Mouse (Mus musculus): ENCODE results near the gene 4931406P16Rik. TPM values are rescaled to one million over a fixed set of nuclear protein-coding genes. Genes with fewer than 3 reads are reported as not detected.

The 4931406P16Rik gene
- polyA plus RNA-seq, 1 experiment from 2014 or later: 32.8 TPM

GRCm38 (mm10) chr7:34230116-34230515, 83.2 kb downstream of the 4931406P16Rik start, which contains the start of gene Gpi1:
TSS of gene Gpi1 (minus strand) at chr7:34230336.
- Histone ChIP-seq H3K27me3 (ENCODE audit: control insufficient read depth, insufficient read depth, low read length) (no peaks in the 10 kb centered on the region), H3K9me3 (replicated peaks; ENCODE audit: control insufficient read depth, low read length) (no peaks in the 10 kb centered on the region), H3K9ac (ENCODE audit: low read length) (peak within 1 kb of the TSS; percentile 86), H3K27ac (ENCODE audit: low read length) (peak within 1 kb of the TSS; percentile 93), H3K4me1 (ENCODE audit: control insufficient read depth, insufficient read depth, low read length) (peaks cover 37% of the 10 kb centered on the region), H3K4me2 (ENCODE audit: low read depth, low read length) (peak within 1 kb of the TSS; percentile 78), H3K36me3 (ENCODE audit: control insufficient read depth, insufficient read depth, low read length) (peaks cover 10% of the 10 kb centered on the region; the same call in 1 of the 2 replicates), H3K4me3 (replicated peaks; ENCODE audit: low read length) (peak within 1 kb of the TSS; percentile 79)
- under 1% methylated on average over 38 of the region's 39 CpGs for WGBS
- peak; percentile 78 for ATAC-seq (ENCODE audit: insufficient read depth, low FRiP score)

GRCm38 (mm10) chr7:34229691-34230111, 83.7 kb downstream of the 4931406P16Rik start:
- Histone ChIP-seq H3K9ac (ENCODE audit: low read length) (peak overlapping the region; percentile 86), H3K4me2 (ENCODE audit: low read depth, low read length) (peak overlapping the region; percentile 78), H3K4me3 (replicated peaks; ENCODE audit: low read length) (peak overlapping the region; percentile 79), H3K27ac (ENCODE audit: low read length) (peak overlapping the region; percentile 93), H3K4me1 (ENCODE audit: control insufficient read depth, insufficient read depth, low read length) (peaks cover 37% of the 10 kb centered on the region), H3K27me3 (ENCODE audit: control insufficient read depth, insufficient read depth, low read length) (no peaks in the 10 kb centered on the region), H3K9me3 (replicated peaks; ENCODE audit: control insufficient read depth, low read length) (no peaks in the 10 kb centered on the region), H3K36me3 (ENCODE audit: control insufficient read depth, insufficient read depth, low read length) (peaks cover 10% of the 10 kb centered on the region; the same call in 1 of the 2 replicates)
- WGBS: 0% methylated on average over 19 of the region's 19 CpGs
- 0 out of 2 replicates have a peak, but pooled peaks have one; percentile 4 for ATAC-seq (ENCODE audit: insufficient read depth, low FRiP score)

- peak overlapping the region; percentile 86 for H3K9ac ChIP-seq (ENCODE audit: low read length)
- ATAC-seq (ENCODE audit: insufficient read depth, low FRiP score): no peak
- peak overlapping the region; percentile 93 for H3K27ac ChIP-seq (ENCODE audit: low read length)
- peaks cover 10% of the 10 kb centered on the region; the same call in 1 of the 2 replicates for H3K36me3 ChIP-seq (ENCODE audit: control insufficient read depth, insufficient read depth, low read length)
- H3K27me3 ChIP-seq (ENCODE audit: control insufficient read depth, insufficient read depth, low read length): no peaks in the 10 kb centered on the region
- H3K4me2 ChIP-seq (ENCODE audit: low read depth, low read length): peak overlapping the region; percentile 78
- peak overlapping the region; percentile 79 for H3K4me3 ChIP-seq (replicated peaks; ENCODE audit: low read length)
- 23% methylated on average over 5 of the region's 5 CpGs for WGBS
- no peaks in the 10 kb centered on the region for H3K9me3 ChIP-seq (replicated peaks; ENCODE audit: control insufficient read depth, low read length)
- peaks cover 37% of the 10 kb centered on the region for H3K4me1 ChIP-seq (ENCODE audit: control insufficient read depth, insufficient read depth, low read length)
Observed at GRCm38 (mm10) chr7:34229153-34229552, 84.2 kb downstream of the 4931406P16Rik start.

GRCm38 (mm10) chr7:34228641-34229040, 84.7 kb downstream of the 4931406P16Rik start:
- Histone ChIP-seq H3K9me3 (replicated peaks; ENCODE audit: control insufficient read depth, low read length) (no peaks in the 10 kb centered on the region), H3K4me1 (ENCODE audit: control insufficient read depth, insufficient read depth, low read length) (peaks cover 36% of the 10 kb centered on the region), H3K4me2 (ENCODE audit: low read depth, low read length) (peak overlapping the region; percentile 78), H3K27ac (ENCODE audit: low read length) (no peak overlapping the region), H3K27me3 (ENCODE audit: control insufficient read depth, insufficient read depth, low read length) (no peaks in the 10 kb centered on the region), H3K4me3 (replicated peaks; ENCODE audit: low read length) (peak overlapping the region; percentile 79), H3K36me3 (ENCODE audit: control insufficient read depth, insufficient read depth, low read length) (peaks cover 10% of the 10 kb centered on the region; the same call in 1 of the 2 replicates), H3K9ac (ENCODE audit: low read length) (peak overlapping the region; percentile 86; the same call in 1 of the 2 replicates)
- WGBS: 39% methylated on average over 7 of the region's 9 CpGs
- no peak for ATAC-seq (ENCODE audit: insufficient read depth, low FRiP score)

GRCm38 (mm10) chr7:34226846-34227245, 86.5 kb downstream of the 4931406P16Rik start:
- WGBS: 84% methylated on average over 12 of the region's 12 CpGs
- no peak for ATAC-seq (ENCODE audit: insufficient read depth, low FRiP score)
- H3K27me3 ChIP-seq (ENCODE audit: control insufficient read depth, insufficient read depth, low read length): no peaks in the 10 kb centered on the region
- peaks cover 19% of the 10 kb centered on the region for H3K36me3 ChIP-seq (ENCODE audit: control insufficient read depth, insufficient read depth, low read length)
- no peak overlapping the region for H3K4me2 ChIP-seq (ENCODE audit: low read depth, low read length)
- no peak overlapping the region for H3K4me3 ChIP-seq (replicated peaks; ENCODE audit: low read length)
- H3K27ac ChIP-seq (ENCODE audit: low read length): no peak overlapping the region
- H3K9ac ChIP-seq (ENCODE audit: low read length): no peak overlapping the region
- no peaks in the 10 kb centered on the region; the same call in 1 of the 2 replicates for H3K9me3 ChIP-seq (replicated peaks; ENCODE audit: control insufficient read depth, low read length)
- peaks cover 31% of the 10 kb centered on the region for H3K4me1 ChIP-seq (ENCODE audit: control insufficient read depth, insufficient read depth, low read length)

GRCm38 (mm10) chr7:34226086-34226485, 87.3 kb downstream of the 4931406P16Rik start:
- H3K4me3 ChIP-seq (replicated peaks; ENCODE audit: low read length): no peak overlapping the region
- no peaks in the 10 kb centered on the region for H3K27me3 ChIP-seq (ENCODE audit: control insufficient read depth, insufficient read depth, low read length)
- WGBS: 50% methylated on average over 8 of the region's 8 CpGs
- ATAC-seq (ENCODE audit: insufficient read depth, low FRiP score): no peak
- H3K36me3 ChIP-seq (ENCODE audit: control insufficient read depth, insufficient read depth, low read length): peaks cover 19% of the 10 kb centered on the region
- H3K9ac ChIP-seq (ENCODE audit: low read length): no peak overlapping the region
- no peak overlapping the region for H3K4me2 ChIP-seq (ENCODE audit: low read depth, low read length)
- no peak overlapping the region for H3K27ac ChIP-seq (ENCODE audit: low read length)
- H3K9me3 ChIP-seq (replicated peaks; ENCODE audit: control insufficient read depth, low read length): no peaks in the 10 kb centered on the region; the same call in 1 of the 2 replicates
- H3K4me1 ChIP-seq (ENCODE audit: control insufficient read depth, insufficient read depth, low read length): peaks cover 31% of the 10 kb centered on the region

- WGBS: 89% methylated on average over 6 of the region's 6 CpGs
- Histone ChIP-seq H3K9me3 (replicated peaks; ENCODE audit: control insufficient read depth, low read length) (no peaks in the 10 kb centered on the region; the same call in 1 of the 2 replicates), H3K27me3 (ENCODE audit: control insufficient read depth, insufficient read depth, low read length) (no peaks in the 10 kb centered on the region), H3K27ac (ENCODE audit: low read length) (no peak overlapping the region), H3K9ac (ENCODE audit: low read length) (no peak overlapping the region), H3K36me3 (ENCODE audit: control insufficient read depth, insufficient read depth, low read length) (peaks cover 25% of the 10 kb centered on the region), H3K4me2 (ENCODE audit: low read depth, low read length) (no peak overlapping the region), H3K4me1 (ENCODE audit: control insufficient read depth, insufficient read depth, low read length) (peaks cover 30% of the 10 kb centered on the region), H3K4me3 (replicated peaks; ENCODE audit: low read length) (no peak overlapping the region)
- no peak for ATAC-seq (ENCODE audit: insufficient read depth, low FRiP score)
Observed at GRCm38 (mm10) chr7:34224308-34224707, 89.0 kb downstream of the 4931406P16Rik start.

- H3K36me3 ChIP-seq (ENCODE audit: control insufficient read depth, insufficient read depth, low read length): peaks cover 22% of the 10 kb centered on the region
- no peaks in the 10 kb centered on the region; the same call in 1 of the 2 replicates for H3K9me3 ChIP-seq (replicated peaks; ENCODE audit: control insufficient read depth, low read length)
- H3K4me3 ChIP-seq (replicated peaks; ENCODE audit: low read length): no peak overlapping the region
- no peaks in the 10 kb centered on the region for H3K27me3 ChIP-seq (ENCODE audit: control insufficient read depth, insufficient read depth, low read length)
- no peak overlapping the region for H3K9ac ChIP-seq (ENCODE audit: low read length)
- no peak overlapping the region for H3K4me2 ChIP-seq (ENCODE audit: low read depth, low read length)
- no peak for ATAC-seq (ENCODE audit: insufficient read depth, low FRiP score)
- 96% methylated on average over 10 of the region's 10 CpGs for WGBS
- peaks cover 11% of the 10 kb centered on the region; the same call in 1 of the 2 replicates for H3K4me1 ChIP-seq (ENCODE audit: control insufficient read depth, insufficient read depth, low read length)
- H3K27ac ChIP-seq (ENCODE audit: low read length): no peak overlapping the region
Observed at GRCm38 (mm10) chr7:34222340-34222739, 91.0 kb downstream of the 4931406P16Rik start.

GRCm38 (mm10) chr7:34221594-34222250, 91.6 kb downstream of the 4931406P16Rik start:
- 86% methylated on average over 9 of the region's 9 CpGs for WGBS

More at GRCm38 (mm10) chr7:34221594-34222250, 91.6 kb downstream of the 4931406P16Rik start:
- Histone ChIP-seq H3K36me3 (ENCODE audit: control insufficient read depth, insufficient read depth, low read length) (peaks cover 17% of the 10 kb centered on the region), H3K4me1 (ENCODE audit: control insufficient read depth, insufficient read depth, low read length) (0 out of 2 replicates have a peak, but pooled peaks cover 10% of the 10 kb centered on the region), H3K4me3 (replicated peaks; ENCODE audit: low read length) (no peak overlapping the region), H3K9me3 (replicated peaks; ENCODE audit: control insufficient read depth, low read length) (no peaks in the 10 kb centered on the region; the same call in 1 of the 2 replicates), H3K4me2 (ENCODE audit: low read depth, low read length) (no peak overlapping the region), H3K27me3 (ENCODE audit: control insufficient read depth, insufficient read depth, low read length) (no peaks in the 10 kb centered on the region), H3K27ac (ENCODE audit: low read length) (no peak overlapping the region), H3K9ac (ENCODE audit: low read length) (no peak overlapping the region)
- ATAC-seq (ENCODE audit: insufficient read depth, low FRiP score): no peak

All from stomach, embryonic 16.5 days (tissue).